Mouse (Mus musculus) MEL (cell line): ENCODE results near the gene Nwd2. TPM values are rescaled to one million over a fixed set of nuclear protein-coding genes. Genes with fewer than 3 reads are reported as not detected.

ENCODE experiments used
- DNase-seq: peaks from one replicate; pipeline ENCODE4 v3.0.0; 2011; ENCODE audit warnings: low read depth, low spot score
- H3K27ac ChIP-seq: 2 replicates; pipeline ENCODE4 v1.5.1; 2012; ENCODE audit warnings: low read depth, mild to moderate bottlenecking, control low read depth, low read length, moderate library complexity; ENCODE audit not compliant: control insufficient read depth
- H3K27me3 ChIP-seq, 2 experiments: fragments of 150-350 bp in 1 of 2; sonication (generic) in 1 of 2; 2 replicates each; pipeline ENCODE4 v1.6.1; 2012; ENCODE audit warnings: low read length in 2 of 2, mild to moderate bottlenecking in 2 of 2, improper control_type of control experiment in 1 of 2, moderate library complexity in 1 of 2; ENCODE audit not compliant: insufficient read depth in 2 of 2, control insufficient read depth in 1 of 2
- H3K36me3 ChIP-seq, 2 experiments: 2 replicates each; pipeline ENCODE4 v1.6.1; 2012 to 2014; ENCODE audit warnings: low read length in 2 of 2, improper control_type of control experiment in 1 of 2, inconsistent platforms in 1 of 2, mild to moderate bottlenecking in 1 of 2; ENCODE audit not compliant: insufficient read depth in 2 of 2, control insufficient read depth in 1 of 2
- H3K4me1 ChIP-seq, 2 experiments: fragments of 150-350 bp in 1 of 2; sonication (generic) in 1 of 2; 2 replicates each; pipeline ENCODE4 v1.6.1; 2012; ENCODE audit warnings: low read length in 2 of 2, improper control_type of control experiment in 1 of 2, mild to moderate bottlenecking in 1 of 2; ENCODE audit not compliant: insufficient read depth in 2 of 2, control insufficient read depth in 1 of 2
- H3K4me3 ChIP-seq, 2 experiments: fragments of 150-350 bp in 1 of 2; sonication (generic) in 1 of 2; 2 replicates each; pipeline ENCODE4 v1.5.1; 2012; ENCODE audit warnings: low read depth in 2 of 2, low read length in 2 of 2, mild to moderate bottlenecking in 2 of 2, moderate library complexity in 2 of 2, control low read depth in 1 of 2, improper control_type of control experiment in 1 of 2; ENCODE audit not compliant: control insufficient read depth in 1 of 2, insufficient read depth in 1 of 2
- H3K79me2 ChIP-seq: 2 replicates; pipeline ENCODE4 v1.6.1; 2012; ENCODE audit warnings: mild to moderate bottlenecking, low read length, moderate library complexity; ENCODE audit not compliant: control insufficient read depth, poor library complexity, insufficient read depth
- H3K9ac ChIP-seq: 2 replicates; pipeline ENCODE4 v1.6.1; 2012; ENCODE audit warnings: low read depth, mild to moderate bottlenecking, control low read depth, low read length, moderate library complexity; ENCODE audit not compliant: control insufficient read depth, poor library complexity, severe bottlenecking
- H3K9me3 ChIP-seq: fragments of 150-350 bp; sonication (generic); replicated peaks from 2 replicates; pipeline ENCODE4 v1.6.1; 2012; ENCODE audit warnings: mild to moderate bottlenecking, low read length, improper control_type of control experiment, moderate library complexity; ENCODE audit not compliant: insufficient read depth
- BHLHE40 ChIP-seq: IDR thresholded peaks from 2 replicates; pipeline ENCODE4 v1.6.1; 2012; ENCODE audit warnings: low read depth, mild to moderate bottlenecking, inconsistent platforms, low read length, improper control_type of control experiment, borderline replicate concordance
- ELF1 ChIP-seq: IDR thresholded peaks from 2 replicates; pipeline ENCODE4 v1.6.1; 2014; ENCODE audit warnings: low read depth, mild to moderate bottlenecking, inconsistent platforms, low read length, improper control_type of control experiment, moderate library complexity
- EP300 ChIP-seq, 2 experiments: IDR thresholded peaks; 2 replicates each; pipeline ENCODE4 v1.6.1; 2011; ENCODE audit warnings: improper control_type of control experiment in 2 of 2, low read length in 2 of 2, low read depth in 1 of 2, mild to moderate bottlenecking in 1 of 2
- GABPA ChIP-seq: IDR thresholded peaks from 2 replicates; pipeline ENCODE4 v1.6.1; 2012; ENCODE audit warnings: low read depth, mild to moderate bottlenecking, inconsistent platforms, low read length, improper control_type of control experiment, moderate library complexity
- JUND ChIP-seq: IDR thresholded peaks from 2 replicates; pipeline ENCODE4 v1.6.1; 2011; ENCODE audit warnings: low read depth, mild to moderate bottlenecking, improper control_type of control experiment, low read length
- MAFK ChIP-seq: IDR thresholded peaks from 2 replicates; pipeline ENCODE4 v1.6.1; 2011; ENCODE audit warnings: low read depth, mild to moderate bottlenecking, low read length, improper control_type of control experiment, borderline replicate concordance
- MAZ ChIP-seq: IDR thresholded peaks from 2 replicates; pipeline ENCODE4 v1.6.1; 2012; ENCODE audit warnings: low read depth, mild to moderate bottlenecking, inconsistent platforms, low read length, improper control_type of control experiment
- MXI1 ChIP-seq: IDR thresholded peaks from 2 replicates; pipeline ENCODE4 v1.6.1; 2011; ENCODE audit warnings: mild to moderate bottlenecking, low read depth, low read length, improper control_type of control experiment
- MYB ChIP-seq: IDR thresholded peaks from 2 replicates; pipeline ENCODE4 v1.6.1; 2011; ENCODE audit warnings: mild to moderate bottlenecking, low read depth, low read length, improper control_type of control experiment
- MYC ChIP-seq: IDR thresholded peaks from 2 replicates; pipeline ENCODE4 v1.6.1; 2011; ENCODE audit warnings: low read depth, mild to moderate bottlenecking, low read length, improper control_type of control experiment, moderate library complexity
- NRF1 ChIP-seq: IDR thresholded peaks from 2 replicates; pipeline ENCODE4 v1.6.1; 2014; ENCODE audit warnings: low read depth, mild to moderate bottlenecking, inconsistent platforms, low read length, improper control_type of control experiment, moderate library complexity; ENCODE audit not compliant: poor library complexity, insufficient read depth, severe bottlenecking
- POLR2A ChIP-seq, 2 experiments: IDR thresholded peaks; 2 replicates each; pipeline ENCODE4 v1.6.1; 2011 to 2012; ENCODE audit warnings: low read length in 2 of 2, mild to moderate bottlenecking in 2 of 2, control low read depth in 1 of 2, improper control_type of control experiment in 1 of 2, low read depth in 1 of 2, moderate library complexity in 1 of 2; ENCODE audit not compliant: control insufficient read depth in 1 of 2, insufficient read depth in 1 of 2, poor library complexity in 1 of 2
- POLR2AphosphoS2 ChIP-seq: IDR thresholded peaks from 2 replicates; pipeline ENCODE4 v1.6.1; 2011; ENCODE audit warnings: low read length, improper control_type of control experiment
- POLR2AphosphoS5 ChIP-seq: IDR thresholded peaks from 2 replicates; pipeline ENCODE4 v1.6.1; 2012; ENCODE audit warnings: low read depth, borderline replicate concordance, mild to moderate bottlenecking, inconsistent platforms, low read length, moderate library complexity, mixed read lengths
- UBTF ChIP-seq: IDR thresholded peaks from 2 replicates; pipeline ENCODE4 v1.6.1; 2012; ENCODE audit warnings: low read depth, mild to moderate bottlenecking, inconsistent platforms, low read length, improper control_type of control experiment, moderate library complexity, borderline replicate concordance; ENCODE audit not compliant: insufficient read depth
- USF2 ChIP-seq, 2 experiments: IDR thresholded peaks; 2 replicates each; pipeline ENCODE4 v1.6.1; 2011 to 2012; ENCODE audit warnings: improper control_type of control experiment in 2 of 2, low read length in 2 of 2, borderline replicate concordance in 1 of 2, inconsistent platforms in 1 of 2, low read depth in 1 of 2, mild to moderate bottlenecking in 1 of 2; ENCODE audit not compliant: insufficient read depth in 1 of 2
- ZKSCAN1 ChIP-seq: IDR thresholded peaks from 2 replicates; pipeline ENCODE4 v1.6.1; 2012; ENCODE audit warnings: low read depth, mild to moderate bottlenecking, inconsistent platforms, low read length, improper control_type of control experiment, moderate library complexity
- polyA plus RNA-seq, 2 experiments: library from polyadenylated mRNA; stranded (reverse) in 1 of 2; unstranded in 1 of 2; fragments of >175 nt in 1 of 2; fragments of >200 nt in 1 of 2; gene quantifications; 2 replicates each; pipeline versions ENCODE4 v1.2.1 to v1.2.4; 2012; ENCODE audit warnings: low replicate concordance in 2 of 2, low read depth in 1 of 2; ENCODE audit not compliant: insufficient read length in 2 of 2, insufficient read depth in 1 of 2, missing spikeins in 1 of 2
- total RNA-seq: library from RNA; depleted of rRNA; stranded (reverse); fragments of 300-350 nt; gene quantifications from 2 replicates; pipeline ENCODE4 v1.2.3, GENCODE M21; 2012

Gene Nwd2
- total and polyA plus RNA-seq, 3 experiments: not detected

GRCm38 (mm10) chr5:63748299-63748698, 99.4 kb downstream of the Nwd2 start:
- Histone ChIP-seq H3K79me2 (no peaks in the 10 kb centered on the region), H3K9me3 (no peaks in the 10 kb centered on the region), H3K27me3 (no peaks in the 10 kb centered on the region), H3K27ac (no peak overlapping the region), H3K36me3 (no peaks in the 10 kb centered on the region), H3K9ac (no peak overlapping the region), H3K4me3 (no peak overlapping the region), H3K4me1 (no peaks in the 10 kb centered on the region)
- no peak for DNase-seq
- no peak for TF ChIP-seq EP300 (IDR thresholded peaks at IDR 0.05; ENCODE audit: low read depth in 1 of 2, low read length in 2 of 2)
- TF ChIP-seq MAFK: no peak
- no peak for TF ChIP-seq POLR2A (IDR thresholded peaks at IDR 0.05; ENCODE audit: control insufficient read depth in 1 of 2, insufficient read depth in 1 of 2, low read depth in 1 of 2, low read length in 2 of 2, poor library complexity in 1 of 2)

DNA sequence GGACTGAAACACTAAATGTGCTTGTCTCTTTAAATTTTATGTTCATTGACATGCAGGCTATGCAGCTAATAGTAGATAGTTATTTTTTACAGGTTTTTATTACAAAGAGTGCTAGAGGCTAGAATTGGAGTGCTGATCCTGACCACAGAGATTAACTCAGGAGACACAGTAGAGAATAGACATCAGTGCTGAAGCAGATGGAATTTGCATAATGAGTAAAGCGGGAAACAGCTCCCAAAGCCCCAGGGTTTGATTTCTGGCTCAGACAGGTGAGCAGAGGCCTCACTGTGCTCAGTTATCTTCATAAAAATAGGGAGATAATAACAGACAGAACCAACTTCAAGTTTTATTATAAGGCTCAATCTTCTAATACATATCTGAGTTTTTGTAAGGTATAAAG, 99.9 kb downstream of the Nwd2 start:
- H3K9me3 ChIP-seq: no peaks in the 10 kb centered on the region
- no peaks in the 10 kb centered on the region for H3K79me2 ChIP-seq
- H3K9ac ChIP-seq: no peak overlapping the region
- no peaks in the 10 kb centered on the region for H3K27me3 ChIP-seq
- H3K36me3 ChIP-seq: no peaks in the 10 kb centered on the region
- no peaks in the 10 kb centered on the region for H3K4me1 ChIP-seq
- no peak overlapping the region for H3K27ac ChIP-seq
- DNase-seq: no peak
- no peak for TF ChIP-seq JUND
- TF ChIP-seq GABPA: no peak
- no peak for TF ChIP-seq POLR2AphosphoS2
- TF ChIP-seq MXI1: no peak
- TF ChIP-seq MAZ: no peak
- TF ChIP-seq MYC: no peak
- TF ChIP-seq MYB: no peak
- no peak for TF ChIP-seq ZKSCAN1
- no peak for TF ChIP-seq UBTF
- no peak for TF ChIP-seq POLR2AphosphoS5
- no peak for TF ChIP-seq NRF1
- TF ChIP-seq USF2 (IDR thresholded peaks at IDR 0.05; ENCODE audit: borderline replicate concordance in 1 of 2, insufficient read depth in 1 of 2, low read depth in 1 of 2, low read length in 2 of 2): no peak
- no peak for TF ChIP-seq BHLHE40
- TF ChIP-seq POLR2A (IDR thresholded peaks at IDR 0.05; ENCODE audit: control insufficient read depth in 1 of 2, insufficient read depth in 1 of 2, low read depth in 1 of 2, low read length in 2 of 2, poor library complexity in 1 of 2): no peak
- no peak for TF ChIP-seq ELF1
- no peak overlapping the region for H3K4me3 ChIP-seq
